12 mouse cellular contexts compared by ENCODE assay signal in genomic region chr12:111500725-111501124, GRCm38 (mm10). TPM values are rescaled to one million over a fixed set of nuclear protein-coding genes. Genes with fewer than 3 reads are reported as not detected.
A peak's percentile ranks its signal among the peaks of the same experiment; 100 is the strongest.
DNase-seq lines count a peak whose midpoint lies in the region; ATAC-seq and TF ChIP-seq lines count a peak whose summit lies in the region.
"Had no signal": no experiment of that assay in that cellular context is flagged by ENCODE, and none has a peak within 500 bp of the region (broad histone marks: within the 10 kb centered on the region; RNA-seq: fewer than 3 reads in every experiment).

No protein-coding gene starts in this region.

- H3K9ac ChIP-seq in kidney, postnatal 0 days (ENCODE audit: low read depth, low read length) = no peak overlapping the region
- H3K9ac ChIP-seq in hindbrain, embryonic 11.5 days (ENCODE audit: low read depth, low read length) = peak overlapping the region; percentile 40; the same call in 1 of the 2 replicates

- H3K27me3 ChIP-seq in kidney, postnatal 0 days (ENCODE audit: insufficient read depth, low read length) = no peaks in the 10 kb centered on the region
- no peaks in the 10 kb centered on the region for H3K27me3 ChIP-seq in hindbrain, embryonic 11.5 days (ENCODE audit: control insufficient read depth, insufficient read depth, low read length)
- H3K27me3 ChIP-seq in thymus, adult 2 months (ENCODE audit: control insufficient read depth, insufficient read depth, low read length) = no peaks in the 10 kb centered on the region; the same call in 1 of the 2 replicates

- TF ChIP-seq POLR2A in thymus, adult 2 months (IDR thresholded peaks at IDR 0.05; ENCODE audit: control insufficient read depth, extremely low read depth, insufficient read depth, low read length, poor library complexity) = no peak

- no peaks in the 10 kb centered on the region for H3K36me3 ChIP-seq in kidney, postnatal 0 days (ENCODE audit: insufficient read depth, low read length)
- no peaks in the 10 kb centered on the region for H3K36me3 ChIP-seq in hindbrain, embryonic 11.5 days (ENCODE audit: control insufficient read depth, insufficient read depth, low read length)
- H3K36me3 ChIP-seq in thymus, adult 2 months (ENCODE audit: control insufficient read depth, insufficient read depth, low read length) = no peaks in the 10 kb centered on the region

- no peaks in the 10 kb centered on the region for H3K4me1 ChIP-seq in kidney, postnatal 0 days (replicated peaks; ENCODE audit: insufficient read depth, low read length)
- 0 out of 2 replicates have a peak, but pooled peaks cover 2% of the 10 kb centered on the region for H3K4me1 ChIP-seq in hindbrain, embryonic 11.5 days (replicated peaks; ENCODE audit: control insufficient read depth, insufficient read depth, low read length)
- H3K4me1 ChIP-seq in thymus, adult 2 months (replicated peaks; ENCODE audit: control insufficient read depth, insufficient read depth, low read length) = 0 out of 2 replicates have a peak, but pooled peaks cover 3% of the 10 kb centered on the region

- H3K27ac ChIP-seq in kidney, postnatal 0 days = no peak overlapping the region
- H3K27ac ChIP-seq in hindbrain, embryonic 11.5 days (ENCODE audit: low read depth, low read length) = peak overlapping the region; percentile 62
- no peak overlapping the region for H3K27ac ChIP-seq in thymus, adult 2 months (ENCODE audit: control insufficient read depth, insufficient read depth, low read length)
- H3K27ac ChIP-seq: stomach, postnatal 0 days had no signal

- TF ChIP-seq CTCF in kidney, postnatal 0 days (IDR thresholded peaks at IDR 0.05; ENCODE audit: low read depth) = no peak
- no peak for TF ChIP-seq CTCF in thymus, adult 2 months (IDR thresholded peaks at IDR 0.05; ENCODE audit: borderline replicate concordance, control insufficient read depth, extremely low read depth, insufficient read depth, low read length, poor library complexity)

- 40% methylated on average over 5 of the region's 5 CpGs for WGBS in kidney, postnatal 0 days
- whole genome bisulfite sequencing in hindbrain, embryonic 11.5 days = 9% methylated on average over 5 of the region's 5 CpGs
- WGBS in thymus, adult 2 months = 69% methylated on average over 5 of the region's 5 CpGs

- DNase-seq in kidney, postnatal 0 days (ENCODE audit: low spot score) = no peak
- DNase-seq in kidney, postnatal 4 days = no peak
- DNase-seq in embryo, embryonic 10.5 days (ENCODE audit: low spot score) = peak; percentile 86
- DNase-seq in hindbrain, embryonic 11.5 days (ENCODE audit: low spot score) = peak; percentile 82
- DNase-seq in neural tube, embryonic 10.5 days (ENCODE audit: extremely low spot score, low spot score) = peak; percentile 60
- DNase-seq in thymus, postnatal 10 days (ENCODE audit: low spot score in 2 of 2) = no peak
- no peak for DNase-seq in spleen, postnatal 14 days (ENCODE audit: low spot score in 2 of 2)
- DNase-seq in thymus, adult 2 months = no peak
- DNase-seq: kidney, adult 18-20 months had no signal

- 0 out of 2 replicates have a peak, but pooled peaks have one; percentile 29 for ATAC-seq in kidney, postnatal 0 days (replicated peaks; ENCODE audit: low FRiP score, low read depth)
- ATAC-seq in hindbrain, embryonic 11.5 days (ENCODE audit: low FRiP score) = peak; percentile 91
- ATAC-seq: lung, postnatal 0 days had no signal

- no peak overlapping the region for H3K4me3 ChIP-seq in kidney, postnatal 0 days (replicated peaks; ENCODE audit: low read depth, low read length)
- H3K4me3 ChIP-seq in hindbrain, embryonic 11.5 days (ENCODE audit: low read depth, low read length) = no peak overlapping the region
- H3K4me3 ChIP-seq in thymus, adult 2 months (ENCODE audit: control insufficient read depth, insufficient read depth, low read length) = no peak overlapping the region

- H3K4me2 ChIP-seq in kidney, postnatal 0 days (ENCODE audit: low read length) = no peak overlapping the region
- H3K4me2 ChIP-seq in hindbrain, embryonic 11.5 days (replicated peaks; ENCODE audit: low read depth, low read length) = 0 out of 2 replicates have a peak overlapping the region, but pooled peaks have one; percentile 2
- H3K4me2 ChIP-seq: heart, embryonic 11.5 days had no signal

- no peaks in the 10 kb centered on the region for H3K9me3 ChIP-seq in kidney, postnatal 0 days (replicated peaks; ENCODE audit: low read length)
- H3K9me3 ChIP-seq in hindbrain, embryonic 11.5 days (ENCODE audit: control insufficient read depth, low read length) = no peaks in the 10 kb centered on the region

RNA-seq across cellular contexts. Expression of gene Gm266, which starts 15.1 kb away (rescaled TPM):
- polyA plus RNA-seq in kidney, postnatal 0 days (2015; fragmentation: Nextera tagmentation; extraction: Ambion mirVana) = 97.1 and 109 TPM in 2 replicates
- polyA plus RNA-seq in hindbrain, embryonic 11.5 days (2014; fragmentation: Nextera tagmentation; extraction: Ambion mirVana) = 8.9 and 10.1 TPM in 2 replicates
- 1.4 and 1.8 TPM in 2 replicates for polyA plus RNA-seq in thymus, adult 2 months (2012; rRNA removed)

RNA-seq across cellular contexts. Expression of gene Eif5, which starts 37.1 kb away (rescaled TPM):
- 673 and 701 TPM in 2 replicates for polyA plus RNA-seq in kidney, postnatal 0 days (2015; fragmentation: Nextera tagmentation; extraction: Ambion mirVana)
- 695 and 707 TPM in 2 replicates for polyA plus RNA-seq in hindbrain, embryonic 11.5 days (2014; fragmentation: Nextera tagmentation; extraction: Ambion mirVana)
- 88.0 and 124 TPM in 2 replicates for polyA plus RNA-seq in thymus, adult 2 months (2012; rRNA removed)

RNA-seq across cellular contexts. Expression of gene Tnfaip2, which starts 58.5 kb away (rescaled TPM):
- polyA plus RNA-seq in kidney, postnatal 0 days (2015; fragmentation: Nextera tagmentation; extraction: Ambion mirVana) = 34.8 and 46.7 TPM in 2 replicates
- 1.9 and 2.0 TPM in 2 replicates for polyA plus RNA-seq in hindbrain, embryonic 11.5 days (2014; fragmentation: Nextera tagmentation; extraction: Ambion mirVana)
- 18.9 and 27.9 TPM in 2 replicates for polyA plus RNA-seq in thymus, adult 2 months (2012; rRNA removed)

Comparison
In these comparisons a context has a peak if more than half of its experiments do, and no peak if none do; other contexts are left out.
1. DNase-seq: peak in embryo, embryonic 10.5 days (single experiment), hindbrain, embryonic 11.5 days (single experiment) and neural tube, embryonic 10.5 days (single experiment); none in kidney, postnatal 0 days (single experiment), kidney, postnatal 4 days (0 of 2), thymus, postnatal 10 days (0 of 2), spleen, postnatal 14 days (0 of 2) and thymus, adult 2 months (single experiment).